Mouse (Mus musculus): ENCODE measurements around the gene Rgs6. TPM values are rescaled to one million over a fixed set of nuclear protein-coding genes. Genes with fewer than 3 reads are reported as not detected.

The Rgs6 gene
- polyA plus RNA-seq, 1 experiment from 2014 or later = 0.69 TPM

DNA sequence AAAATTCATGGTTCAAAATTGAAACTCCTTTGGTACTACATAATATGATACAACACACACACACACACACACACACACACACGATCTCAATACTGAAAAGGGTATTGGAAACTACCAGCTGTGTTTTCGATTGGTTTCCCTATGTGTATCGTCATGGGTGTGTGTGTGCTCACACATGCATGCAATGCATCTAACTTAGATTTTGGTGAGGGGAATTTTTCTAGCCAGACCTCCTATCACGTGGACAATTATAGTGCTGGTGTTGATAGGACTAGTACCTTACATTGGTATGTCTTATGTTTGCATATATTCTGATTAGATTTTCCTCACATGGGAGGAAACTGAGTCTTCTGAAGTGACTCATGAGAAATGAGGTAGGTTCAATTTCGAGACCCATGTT lies 192.8 kb downstream of the Rgs6 start:
- H3K4me1 ChIP-seq (ENCODE audit: control insufficient read depth, insufficient read depth, low read length) = no peaks in the 10 kb centered on the region
- DNase-seq (ENCODE audit: low spot score) (no peak), ATAC-seq (ENCODE audit: insufficient read depth, low FRiP score, low TSS enrichment) (no peak)
- H3K36me3 ChIP-seq (ENCODE audit: control insufficient read depth, insufficient read depth, low read length) = no peaks in the 10 kb centered on the region
- no peaks in the 10 kb centered on the region for H3K9me3 ChIP-seq (ENCODE audit: control insufficient read depth, low read length)
- H3K4me2 ChIP-seq (ENCODE audit: low read depth) = no peak overlapping the region
- no peak overlapping the region for H3K27ac ChIP-seq (ENCODE audit: low read depth, low read length)
- WGBS = 93% methylated on average over 5 of the region's 5 CpGs
- no peaks in the 10 kb centered on the region for H3K27me3 ChIP-seq (ENCODE audit: control insufficient read depth, insufficient read depth, low read length)
- no peak overlapping the region for H3K4me3 ChIP-seq (ENCODE audit: low read depth, low read length)
- H3K9ac ChIP-seq (ENCODE audit: low read length) = no peak overlapping the region

DNA sequence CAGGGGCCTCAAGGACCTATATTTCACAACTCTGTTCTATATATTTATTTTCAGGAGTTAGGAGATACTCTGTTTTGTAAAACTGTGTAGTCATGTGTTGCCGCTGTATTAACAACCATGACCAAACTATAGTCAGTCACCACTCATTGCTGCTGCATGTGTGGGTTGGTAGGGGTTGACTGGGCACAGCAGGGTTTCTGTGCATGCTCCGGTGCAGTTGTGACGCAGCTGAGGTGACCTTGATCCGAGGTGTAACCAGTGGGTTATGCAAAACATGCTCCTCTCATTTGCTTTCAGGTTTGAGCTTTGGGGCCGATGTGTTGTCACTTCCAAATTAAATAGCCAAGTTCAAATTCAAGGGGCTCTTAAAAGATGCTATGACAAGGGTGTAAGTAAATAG lies 193.3 kb downstream of the Rgs6 start:
- H3K36me3 ChIP-seq (ENCODE audit: control insufficient read depth, insufficient read depth, low read length) = no peaks in the 10 kb centered on the region
- ATAC-seq (ENCODE audit: insufficient read depth, low FRiP score, low TSS enrichment) (no peak), DNase-seq (ENCODE audit: low spot score) (no peak)
- H3K4me2 ChIP-seq (ENCODE audit: low read depth) = no peak overlapping the region
- no peaks in the 10 kb centered on the region for H3K27me3 ChIP-seq (ENCODE audit: control insufficient read depth, insufficient read depth, low read length)
- WGBS = 77% methylated on average over 5 of the region's 5 CpGs
- H3K9me3 ChIP-seq (ENCODE audit: control insufficient read depth, low read length) = no peaks in the 10 kb centered on the region
- H3K4me1 ChIP-seq (ENCODE audit: control insufficient read depth, insufficient read depth, low read length) = no peaks in the 10 kb centered on the region
- H3K27ac ChIP-seq (ENCODE audit: low read depth, low read length) = no peak overlapping the region
- H3K9ac ChIP-seq (ENCODE audit: low read length) = no peak overlapping the region
- H3K4me3 ChIP-seq (ENCODE audit: low read depth, low read length) = no peak overlapping the region

DNA sequence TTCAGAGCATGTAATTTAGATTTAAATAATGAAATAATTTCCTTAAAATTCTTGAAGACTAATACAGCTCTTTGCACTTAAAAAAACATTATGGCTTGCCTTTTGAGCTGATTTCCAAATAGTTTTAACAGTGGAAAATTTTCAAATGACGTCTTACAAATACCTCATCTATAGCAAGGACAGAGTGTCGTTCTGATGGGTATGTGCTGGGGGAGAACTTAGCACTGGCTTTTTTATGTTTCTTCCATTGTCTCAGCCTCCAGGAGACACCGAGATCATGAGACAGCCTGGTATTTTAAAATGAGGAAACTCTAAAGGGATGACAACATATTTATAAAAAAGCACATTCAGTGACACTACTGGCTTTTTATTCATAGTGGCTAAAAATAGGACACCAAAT lies 204.0 kb downstream of the Rgs6 start:
- ATAC-seq (ENCODE audit: insufficient read depth, low FRiP score, low TSS enrichment) (no peak), DNase-seq (ENCODE audit: low spot score) (no peak)
- H3K4me3 ChIP-seq (ENCODE audit: low read depth, low read length) = no peak overlapping the region
- H3K27ac ChIP-seq (ENCODE audit: low read depth, low read length) = no peak overlapping the region
- H3K27me3 ChIP-seq (ENCODE audit: control insufficient read depth, insufficient read depth, low read length) = no peaks in the 10 kb centered on the region
- no peak overlapping the region for H3K4me2 ChIP-seq (ENCODE audit: low read depth)
- 88% methylated on average over 3 of the region's 3 CpGs for WGBS
- no peaks in the 10 kb centered on the region for H3K36me3 ChIP-seq (ENCODE audit: control insufficient read depth, insufficient read depth, low read length)
- H3K9ac ChIP-seq (ENCODE audit: low read length) = no peak overlapping the region
- no peaks in the 10 kb centered on the region for H3K4me1 ChIP-seq (ENCODE audit: control insufficient read depth, insufficient read depth, low read length)
- no peaks in the 10 kb centered on the region for H3K9me3 ChIP-seq (ENCODE audit: control insufficient read depth, low read length)

DNA sequence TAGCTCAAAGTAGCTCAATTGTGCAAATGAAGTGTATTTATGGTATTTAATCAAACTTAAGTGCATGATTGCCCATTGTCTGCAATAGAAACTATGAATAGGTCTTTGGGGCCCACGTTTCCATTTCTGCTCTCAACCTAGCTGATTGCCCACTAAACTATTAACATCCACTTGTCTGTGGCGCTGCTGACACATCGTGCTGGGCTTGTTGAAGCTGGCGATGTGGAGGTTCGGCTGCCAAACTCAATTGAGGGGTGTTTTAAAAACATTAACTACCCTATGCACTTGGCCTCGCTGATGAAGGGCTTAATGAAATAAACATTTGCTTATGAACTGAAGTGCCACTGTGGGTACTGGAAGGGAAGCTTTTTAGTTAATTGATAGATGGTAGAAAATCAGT lies 211.8 kb downstream of the Rgs6 start:
- no peak for ATAC-seq (ENCODE audit: insufficient read depth, low FRiP score, low TSS enrichment)
- Histone ChIP-seq H3K27ac (ENCODE audit: low read depth, low read length) (no peak overlapping the region), H3K27me3 (ENCODE audit: control insufficient read depth, insufficient read depth, low read length) (no peaks in the 10 kb centered on the region), H3K9me3 (ENCODE audit: control insufficient read depth, low read length) (no peaks in the 10 kb centered on the region), H3K4me2 (ENCODE audit: low read depth) (no peak overlapping the region), H3K9ac (ENCODE audit: low read length) (no peak overlapping the region), H3K4me1 (ENCODE audit: control insufficient read depth, insufficient read depth, low read length) (no peaks in the 10 kb centered on the region), H3K4me3 (ENCODE audit: low read depth, low read length) (no peak overlapping the region), H3K36me3 (ENCODE audit: control insufficient read depth, insufficient read depth, low read length) (no peaks in the 10 kb centered on the region)
- WGBS = 86% methylated on average over 6 of the region's 6 CpGs
- DNase-seq (ENCODE audit: low spot score) = no peak

DNA sequence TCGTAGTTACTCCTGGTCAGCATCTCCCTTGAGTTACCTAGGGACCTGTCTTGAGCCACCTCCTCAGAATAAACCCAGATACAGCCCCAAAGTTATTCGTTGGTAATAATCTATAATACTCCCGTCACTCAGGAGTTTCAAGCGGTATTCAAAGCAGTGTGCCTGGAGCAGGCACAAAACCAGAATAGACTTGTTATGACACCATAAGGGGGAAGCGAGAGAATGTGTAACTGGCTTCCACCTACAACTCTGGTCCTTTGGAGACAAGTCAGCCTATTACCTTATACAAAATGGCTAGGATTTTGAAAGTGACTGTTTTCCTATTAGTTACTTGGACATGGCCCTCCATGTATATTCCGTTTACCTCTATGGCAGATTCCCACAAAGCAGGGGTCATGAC lies 213.6 kb downstream of the Rgs6 start:
- H3K36me3 ChIP-seq (ENCODE audit: control insufficient read depth, insufficient read depth, low read length) = no peaks in the 10 kb centered on the region
- no peak for DNase-seq (ENCODE audit: low spot score)
- no peak overlapping the region for H3K9ac ChIP-seq (ENCODE audit: low read length)
- no peak for ATAC-seq (ENCODE audit: insufficient read depth, low FRiP score, low TSS enrichment)
- no peaks in the 10 kb centered on the region for H3K27me3 ChIP-seq (ENCODE audit: control insufficient read depth, insufficient read depth, low read length)
- no peaks in the 10 kb centered on the region for H3K9me3 ChIP-seq (ENCODE audit: control insufficient read depth, low read length)
- no peaks in the 10 kb centered on the region for H3K4me1 ChIP-seq (ENCODE audit: control insufficient read depth, insufficient read depth, low read length)
- no peak overlapping the region for H3K27ac ChIP-seq (ENCODE audit: low read depth, low read length)
- no peak overlapping the region for H3K4me2 ChIP-seq (ENCODE audit: low read depth)
- 88% methylated on average over 6 of the region's 6 CpGs for WGBS
- no peak overlapping the region for H3K4me3 ChIP-seq (ENCODE audit: low read depth, low read length)

DNA sequence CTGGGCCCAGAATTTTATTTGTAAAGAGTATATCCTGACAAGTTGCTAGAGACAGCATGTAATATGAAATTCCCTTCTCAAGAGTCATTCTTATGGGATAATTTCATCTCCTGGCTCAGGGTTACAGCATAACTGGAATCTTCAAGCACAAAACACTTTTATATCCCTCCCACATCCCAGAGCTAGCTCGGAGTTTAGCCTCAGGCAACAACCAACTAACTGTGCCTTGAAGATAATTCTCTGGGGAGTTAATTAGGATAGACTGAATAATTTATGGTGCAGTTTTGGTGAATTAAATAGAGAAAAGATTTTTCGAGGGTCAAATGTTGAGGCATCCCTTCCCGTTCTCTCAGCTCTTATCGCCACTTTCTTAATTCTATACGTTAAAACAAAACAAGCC lies 214.6 kb downstream of the Rgs6 start:
- no peaks in the 10 kb centered on the region for H3K36me3 ChIP-seq (ENCODE audit: control insufficient read depth, insufficient read depth, low read length)
- no peaks in the 10 kb centered on the region for H3K27me3 ChIP-seq (ENCODE audit: control insufficient read depth, insufficient read depth, low read length)
- DNase-seq (ENCODE audit: low spot score) = no peak
- no peak overlapping the region for H3K4me3 ChIP-seq (ENCODE audit: low read depth, low read length)
- WGBS = 81% methylated on average over 5 of the region's 5 CpGs
- no peaks in the 10 kb centered on the region for H3K9me3 ChIP-seq (ENCODE audit: control insufficient read depth, low read length)
- no peak for ATAC-seq (ENCODE audit: insufficient read depth, low FRiP score, low TSS enrichment)
- no peak overlapping the region for H3K27ac ChIP-seq (ENCODE audit: low read depth, low read length)
- H3K4me1 ChIP-seq (ENCODE audit: control insufficient read depth, insufficient read depth, low read length) = no peaks in the 10 kb centered on the region
- H3K9ac ChIP-seq (ENCODE audit: low read length) = no peak overlapping the region
- H3K4me2 ChIP-seq (ENCODE audit: low read depth) = no peak overlapping the region

DNA sequence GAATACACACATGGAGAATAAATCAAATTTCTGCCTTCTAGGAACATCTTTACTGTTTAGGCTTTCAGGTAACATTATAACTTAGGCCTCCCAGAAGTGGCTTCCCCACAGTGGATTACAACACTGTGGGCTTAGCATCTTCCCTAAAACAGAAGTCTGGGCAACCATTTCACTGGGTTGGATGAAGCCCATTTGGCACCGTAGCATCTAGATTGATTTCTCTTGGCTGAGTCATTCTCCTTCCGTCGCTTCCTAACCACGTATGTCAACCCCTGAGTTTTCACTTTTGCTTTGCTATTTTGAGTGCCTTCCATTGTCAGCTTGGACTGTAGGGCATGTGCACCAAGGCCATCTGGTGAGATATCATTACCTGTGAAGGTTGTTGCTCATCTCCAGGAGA lies 217.1 kb downstream of the Rgs6 start:
- H3K27ac ChIP-seq (ENCODE audit: low read depth, low read length) = no peak overlapping the region
- WGBS = 97% methylated on average over 4 of the region's 4 CpGs
- no peaks in the 10 kb centered on the region for H3K27me3 ChIP-seq (ENCODE audit: control insufficient read depth, insufficient read depth, low read length)
- no peak overlapping the region for H3K4me2 ChIP-seq (ENCODE audit: low read depth)
- H3K9me3 ChIP-seq (ENCODE audit: control insufficient read depth, low read length) = no peaks in the 10 kb centered on the region
- H3K4me3 ChIP-seq (ENCODE audit: low read depth, low read length) = no peak overlapping the region
- no peak for DNase-seq (ENCODE audit: low spot score)
- ATAC-seq (ENCODE audit: insufficient read depth, low FRiP score, low TSS enrichment) = no peak
- H3K36me3 ChIP-seq (ENCODE audit: control insufficient read depth, insufficient read depth, low read length) = no peaks in the 10 kb centered on the region
- no peaks in the 10 kb centered on the region for H3K4me1 ChIP-seq (ENCODE audit: control insufficient read depth, insufficient read depth, low read length)
- no peak overlapping the region for H3K9ac ChIP-seq (ENCODE audit: low read length)

DNA sequence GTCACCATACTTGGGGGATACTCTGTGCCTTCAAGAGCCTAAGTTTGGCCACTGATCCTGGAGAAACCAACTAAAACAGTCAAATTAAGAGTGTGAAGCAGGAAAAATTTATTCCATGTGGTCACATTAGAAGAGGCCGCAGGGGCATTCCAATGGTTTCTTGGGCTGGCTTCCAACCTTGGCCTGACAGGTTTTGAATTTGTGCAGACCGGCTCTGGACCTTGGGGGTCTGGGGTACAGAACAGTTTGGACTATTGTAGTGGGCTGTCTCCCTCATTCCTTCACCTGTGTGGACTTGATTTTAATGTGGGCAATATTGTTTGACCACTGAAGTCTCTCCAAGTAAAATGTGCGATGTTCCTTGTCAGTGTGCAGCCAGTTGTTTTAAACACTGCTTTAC lies 222.5 kb downstream of the Rgs6 start:
- ATAC-seq (ENCODE audit: insufficient read depth, low FRiP score, low TSS enrichment) (no peak), DNase-seq (ENCODE audit: low spot score) (no peak)
- H3K9ac ChIP-seq (ENCODE audit: low read length) = no peak overlapping the region
- H3K4me3 ChIP-seq (ENCODE audit: low read depth, low read length) = no peak overlapping the region
- H3K9me3 ChIP-seq (ENCODE audit: control insufficient read depth, low read length) = no peaks in the 10 kb centered on the region
- H3K27ac ChIP-seq (ENCODE audit: low read depth, low read length) = no peak overlapping the region
- WGBS = 93% methylated on average over 3 of the region's 3 CpGs
- H3K27me3 ChIP-seq (ENCODE audit: control insufficient read depth, insufficient read depth, low read length) = no peaks in the 10 kb centered on the region
- no peaks in the 10 kb centered on the region for H3K4me1 ChIP-seq (ENCODE audit: control insufficient read depth, insufficient read depth, low read length)
- no peaks in the 10 kb centered on the region for H3K36me3 ChIP-seq (ENCODE audit: control insufficient read depth, insufficient read depth, low read length)
- no peak overlapping the region for H3K4me2 ChIP-seq (ENCODE audit: low read depth)

DNA sequence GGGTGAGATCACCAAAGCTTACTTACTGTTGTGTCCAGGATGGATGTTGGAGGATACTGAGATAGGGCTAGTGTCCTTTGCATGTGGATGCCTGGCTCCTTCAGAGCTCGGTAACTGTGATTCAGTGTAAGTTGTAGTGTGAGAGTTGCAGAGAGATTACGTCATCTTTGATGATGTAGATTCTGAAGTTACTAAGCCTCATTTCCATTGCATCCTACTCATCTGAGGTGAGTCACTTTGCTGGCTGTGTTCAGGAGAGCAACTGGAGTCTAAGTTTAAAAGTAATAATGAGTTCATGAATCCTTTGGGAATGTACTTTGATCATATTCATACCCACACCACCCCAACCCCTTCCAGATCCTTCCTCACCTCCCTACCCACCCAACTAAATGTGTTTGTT lies 227.9 kb downstream of the Rgs6 start:
- DNase-seq (ENCODE audit: low spot score) (no peak), ATAC-seq (ENCODE audit: insufficient read depth, low FRiP score, low TSS enrichment) (no peak)
- Histone ChIP-seq H3K27ac (ENCODE audit: low read depth, low read length) (no peak overlapping the region), H3K27me3 (ENCODE audit: control insufficient read depth, insufficient read depth, low read length) (no peaks in the 10 kb centered on the region), H3K36me3 (ENCODE audit: control insufficient read depth, insufficient read depth, low read length) (no peaks in the 10 kb centered on the region), H3K9me3 (ENCODE audit: control insufficient read depth, low read length) (no peaks in the 10 kb centered on the region), H3K4me1 (ENCODE audit: control insufficient read depth, insufficient read depth, low read length) (no peaks in the 10 kb centered on the region), H3K9ac (ENCODE audit: low read length) (no peak overlapping the region), H3K4me3 (ENCODE audit: low read depth, low read length) (no peak overlapping the region), H3K4me2 (ENCODE audit: low read depth) (no peak overlapping the region)
- 89% methylated on average over 2 of the region's 2 CpGs for WGBS

Measured in neural tube, embryonic 11.5 days (tissue).